Mouse (Mus musculus) heart, adult 11 months (tissue): ENCODE results near the gene Olfr521.
A peak's percentile ranks its signal among the peaks of the same experiment; 100 is the strongest.

Experiments used
- DNase-seq: peaks from one replicate; pipeline ENCODE4 v3.0.0; 2022

Gene Olfr521

DNA sequence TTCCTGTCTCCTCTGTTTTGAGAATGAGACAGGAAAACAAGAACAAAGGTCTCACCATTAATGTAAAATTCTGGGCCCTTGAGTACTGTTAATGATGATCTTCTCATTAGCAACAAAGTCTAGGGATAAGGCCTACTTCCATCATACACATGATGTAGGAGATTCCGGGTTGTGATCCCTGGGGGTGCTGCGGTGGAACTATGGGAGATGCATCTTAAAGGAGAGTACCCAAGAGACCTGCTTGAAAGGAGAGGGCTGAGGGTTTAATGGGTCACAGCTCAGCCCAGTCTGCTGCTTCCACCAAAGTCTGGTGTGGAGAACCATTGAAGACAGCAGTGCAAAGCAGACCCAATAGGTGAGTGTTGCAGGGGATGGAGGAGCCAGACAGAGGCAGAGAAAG lies at the start of gene Olfr521:
Olfr521 (plus strand) TSS at position 301 of the 400 bp plus-strand sequence.
- no peak for DNase-seq

DNA sequence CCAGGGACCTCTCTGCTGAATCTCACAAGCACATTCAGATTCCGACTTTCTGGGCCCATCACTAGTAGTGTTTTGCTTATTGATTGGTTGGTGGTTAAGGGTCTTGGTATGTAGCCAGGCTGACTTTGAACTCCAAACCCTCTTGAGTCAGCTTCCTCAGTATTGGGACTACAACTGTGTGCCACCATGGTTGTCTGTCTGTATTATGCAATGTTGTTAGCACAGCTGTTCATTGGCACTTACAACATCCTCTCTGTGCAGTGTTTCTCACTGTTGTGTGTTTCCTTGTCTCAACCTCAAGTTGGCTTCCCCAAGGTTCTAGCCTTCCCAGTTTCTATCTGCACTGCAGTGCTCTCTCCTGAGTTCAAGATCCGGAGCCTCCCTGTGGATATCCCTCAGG lies 46.8 kb upstream of the Olfr521 start:
- DNase-seq: no peak

DNA sequence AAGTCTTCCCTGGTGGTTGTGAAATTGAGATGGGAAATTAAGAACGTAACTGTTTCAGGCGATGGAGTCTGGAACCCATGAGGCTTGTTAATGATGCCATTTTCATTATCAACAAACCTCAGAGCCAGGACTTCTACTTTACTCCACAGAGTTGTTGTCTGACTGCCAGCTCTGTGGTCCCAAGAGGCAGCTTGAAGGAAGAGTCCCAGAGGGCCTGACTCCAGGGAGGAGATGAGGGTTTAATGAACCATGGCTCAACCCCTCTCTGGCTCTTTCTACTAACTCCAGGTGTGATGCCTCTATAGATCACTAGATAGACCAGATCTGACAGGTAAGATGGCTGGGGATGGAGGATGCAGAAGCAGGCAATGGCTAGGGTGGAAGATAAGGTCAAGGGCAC lies 33.3 kb upstream of the Olfr521 start, which contains the start of gene Olfr520:
Olfr520 (plus strand) TSS at position 301 of the 400 bp plus-strand sequence.
- peak; percentile 41 for DNase-seq

DNA sequence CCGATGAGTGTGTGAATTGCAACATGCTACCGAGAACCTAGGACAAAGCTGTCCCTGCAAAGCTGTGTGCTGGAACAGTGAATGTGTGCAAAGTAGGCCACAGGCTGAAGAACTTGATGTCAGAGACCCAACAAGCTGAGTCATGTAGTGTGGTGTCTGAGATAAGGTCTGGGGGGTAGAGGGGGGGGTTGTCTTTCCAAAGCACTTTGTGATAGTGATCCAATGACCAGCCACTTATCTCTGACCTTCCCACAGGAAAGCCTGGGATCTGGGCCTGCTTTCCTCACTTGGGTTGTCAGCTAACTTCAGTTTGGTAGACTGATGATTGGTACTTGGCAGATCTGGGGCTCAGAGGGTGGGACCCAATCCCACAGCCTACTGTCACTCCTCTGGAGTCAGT lies 28.7 kb upstream of the Olfr521 start:
- DNase-seq: peak; percentile 96

DNA sequence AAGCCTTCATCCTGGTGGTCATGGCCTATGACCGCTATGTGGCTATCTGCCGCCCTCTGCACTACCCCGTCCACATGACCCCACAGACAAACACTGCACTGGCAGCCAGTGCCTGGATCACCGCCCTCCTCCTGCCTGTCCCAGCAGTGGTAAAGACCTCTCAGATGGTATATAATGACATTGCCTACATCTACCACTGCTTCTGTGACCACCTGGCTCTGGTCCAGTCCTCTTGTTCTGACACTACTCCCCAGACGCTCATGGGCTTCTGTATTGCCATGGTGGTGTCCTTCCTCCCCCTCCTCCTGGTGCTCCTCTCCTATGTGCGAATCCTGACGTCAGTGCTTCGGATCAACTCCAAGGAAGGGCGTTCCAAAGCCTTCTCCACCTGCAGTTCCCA lies 27.8 kb upstream of the Olfr521 start:
- DNase-seq: peak; percentile 90

DNA sequence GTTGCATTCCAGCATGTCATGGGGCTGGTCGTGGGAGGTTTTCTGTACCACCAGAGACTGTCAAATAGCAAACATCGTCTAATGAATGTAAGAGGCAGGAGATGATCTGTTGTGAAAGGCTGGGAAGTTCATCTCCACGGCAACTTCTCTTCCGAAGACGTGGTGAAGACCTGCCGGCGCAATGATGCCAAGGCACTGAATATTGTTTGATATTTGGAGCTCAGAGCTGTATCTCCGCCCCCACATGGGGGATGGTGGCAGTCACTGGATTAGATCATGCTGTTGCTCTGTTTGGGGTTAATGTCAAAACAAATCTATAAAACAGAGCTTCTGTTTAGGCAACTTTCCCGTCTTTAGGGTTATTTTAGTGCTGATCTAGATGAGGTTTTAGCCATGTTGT lies 24.0 kb upstream of the Olfr521 start:
- DNase-seq: peak; percentile 64

DNA sequence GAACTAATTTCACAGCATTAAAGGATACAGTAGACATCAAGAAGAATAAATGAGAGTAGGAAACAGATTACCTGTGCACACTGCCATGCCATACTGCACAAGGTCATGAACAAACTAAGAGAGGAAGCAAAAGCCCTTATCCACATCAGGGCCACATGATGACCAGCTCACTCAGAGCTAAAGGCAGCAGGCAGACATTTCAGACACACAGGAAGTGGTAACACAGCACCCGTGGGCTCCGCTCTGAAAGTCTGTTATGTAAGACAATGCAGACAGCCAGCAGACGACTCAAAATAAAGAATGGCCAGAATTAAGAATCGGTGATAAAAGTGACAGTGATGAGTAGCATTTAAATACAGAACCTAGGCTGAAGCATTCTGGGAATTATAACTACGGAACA lies 18.1 kb downstream of the Olfr521 start:
- DNase-seq: peak; percentile 92

DNA sequence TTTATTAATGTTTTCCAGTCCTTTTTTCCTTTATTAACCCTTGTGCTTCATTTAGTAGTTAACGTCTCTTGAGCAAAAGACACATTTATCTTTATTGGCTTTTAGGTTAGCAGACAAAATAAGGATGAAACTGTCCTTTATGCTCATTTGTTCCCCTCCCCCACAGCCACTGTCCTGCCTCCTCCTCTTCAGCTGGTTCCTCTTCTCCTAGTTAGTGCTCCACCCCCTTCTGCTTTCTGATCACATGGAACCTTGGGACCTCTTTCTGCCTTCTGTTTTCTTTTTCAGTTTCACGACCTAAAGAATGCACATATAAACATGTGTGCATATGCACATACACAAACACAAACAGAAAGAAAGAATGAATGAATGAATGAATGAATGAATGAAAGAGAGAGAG lies 18.6 kb downstream of the Olfr521 start:
- peak; percentile 90 for DNase-seq

DNA sequence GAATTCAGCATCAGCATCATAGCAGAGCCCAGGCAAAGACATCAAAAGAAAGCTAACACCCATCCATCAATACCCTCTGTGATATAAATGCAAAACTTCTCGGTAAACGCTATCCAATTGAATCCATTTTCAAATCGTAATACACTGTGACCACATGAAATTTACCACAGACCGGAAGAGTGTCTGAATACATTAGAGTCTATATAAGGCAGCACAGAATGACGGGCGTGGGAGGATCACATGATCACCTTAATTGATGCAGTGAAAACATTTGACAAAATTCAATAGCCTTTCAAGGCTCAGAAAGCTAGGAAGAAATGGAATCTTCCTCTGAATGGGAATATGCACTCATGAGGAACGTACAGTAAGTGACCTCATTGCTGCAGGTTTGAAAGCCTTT lies 20.1 kb downstream of the Olfr521 start:
- DNase-seq: no peak

DNA sequence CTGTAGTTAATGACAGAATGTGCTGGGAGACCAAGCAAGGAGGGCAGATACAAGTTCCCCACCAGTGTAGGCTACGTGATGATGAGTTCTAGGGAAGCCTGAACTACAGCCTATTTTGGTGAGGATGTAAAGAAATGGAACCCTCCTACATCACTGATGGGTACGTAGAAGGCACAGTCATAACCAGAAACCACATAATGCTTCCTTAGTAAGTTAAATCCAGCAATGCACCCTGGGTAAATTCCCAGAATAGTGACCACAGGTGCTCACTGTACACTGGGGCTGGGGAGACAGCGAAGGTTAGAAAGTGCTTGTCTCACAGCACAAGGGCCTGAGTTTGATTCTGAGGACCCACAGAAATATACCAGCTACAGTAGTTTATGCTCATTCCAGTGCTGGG lies 22.2 kb downstream of the Olfr521 start:
- DNase-seq: peak; percentile 49

DNA sequence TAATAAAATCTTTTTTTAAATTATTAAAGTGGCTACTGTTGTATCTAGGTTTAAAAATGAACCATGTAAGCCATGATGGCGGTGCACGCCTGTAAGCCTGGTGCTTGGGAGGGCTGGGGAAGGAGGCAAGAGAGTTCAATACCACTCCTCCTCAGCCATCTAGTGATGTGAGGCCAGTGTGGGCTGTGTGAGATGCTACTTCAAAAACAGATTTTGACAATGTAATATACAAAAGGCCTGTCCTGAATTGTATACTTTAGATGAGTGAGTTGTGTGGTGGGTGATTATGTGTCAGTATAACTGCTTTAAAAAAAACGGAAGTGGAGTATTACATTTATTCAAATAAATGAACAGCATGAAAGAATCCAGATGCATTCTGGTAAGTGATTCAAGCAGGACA lies 23.5 kb downstream of the Olfr521 start:
- DNase-seq: no peak

DNA sequence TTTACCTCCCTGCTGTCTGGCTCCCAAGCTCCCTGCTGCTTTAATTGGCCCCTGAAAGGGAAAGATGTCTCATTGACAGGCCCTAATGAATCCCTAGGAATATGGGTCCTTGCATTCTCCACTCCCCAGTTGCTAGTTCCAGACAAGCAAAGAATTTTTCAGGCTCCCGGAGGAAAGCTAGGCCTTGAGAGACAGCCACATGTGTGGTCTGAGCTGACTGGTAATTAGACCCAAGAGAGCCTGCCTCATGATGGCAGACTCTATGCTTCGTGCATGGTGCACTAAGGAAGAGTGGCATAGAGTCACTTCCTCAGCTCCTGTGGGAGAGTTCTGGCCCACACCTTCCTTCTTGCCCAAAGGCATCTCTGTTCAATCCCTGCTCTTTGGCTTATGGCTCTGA lies 24.6 kb downstream of the Olfr521 start:
- DNase-seq: no peak

DNA sequence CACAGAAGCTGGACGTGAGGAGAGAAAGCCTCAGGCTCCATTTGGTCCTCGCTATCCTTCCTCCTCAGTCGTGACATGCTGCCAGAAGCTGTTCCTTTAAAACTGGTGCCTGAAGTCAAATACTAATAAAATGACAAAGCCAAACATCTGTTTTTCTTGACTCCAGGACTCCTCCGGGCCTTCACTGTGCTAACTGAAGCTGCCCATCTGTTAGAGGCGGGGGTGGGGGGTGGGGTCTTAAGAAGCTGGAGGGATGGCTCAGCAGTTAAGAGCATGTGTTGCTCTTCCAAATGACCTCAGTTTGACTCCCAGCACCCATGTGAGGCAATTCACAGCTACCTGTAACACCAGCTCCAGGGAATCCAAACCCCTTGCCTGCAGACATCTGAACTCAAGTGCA lies 25.3 kb downstream of the Olfr521 start:
- DNase-seq: peak; percentile 90

DNA sequence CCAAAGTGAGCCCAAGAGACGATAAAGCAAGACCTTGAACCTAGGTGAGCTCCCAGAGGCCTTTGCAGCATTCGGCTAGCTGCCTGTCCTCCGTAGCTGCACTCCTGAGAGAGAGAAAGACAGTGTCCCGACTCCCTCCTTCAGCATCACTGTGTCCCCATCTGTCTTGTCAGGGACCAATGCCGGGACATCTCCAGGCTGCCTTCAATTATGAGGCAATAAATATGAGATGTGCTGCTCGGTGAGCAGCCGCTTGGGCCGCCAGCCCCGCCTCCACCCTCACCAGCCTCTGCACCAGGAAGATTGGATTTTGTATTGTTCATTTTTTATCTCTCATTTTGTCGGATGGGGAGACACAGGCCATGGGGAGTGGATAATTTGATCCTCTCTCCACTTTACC lies 27.5 kb downstream of the Olfr521 start:
- DNase-seq: no peak

DNA sequence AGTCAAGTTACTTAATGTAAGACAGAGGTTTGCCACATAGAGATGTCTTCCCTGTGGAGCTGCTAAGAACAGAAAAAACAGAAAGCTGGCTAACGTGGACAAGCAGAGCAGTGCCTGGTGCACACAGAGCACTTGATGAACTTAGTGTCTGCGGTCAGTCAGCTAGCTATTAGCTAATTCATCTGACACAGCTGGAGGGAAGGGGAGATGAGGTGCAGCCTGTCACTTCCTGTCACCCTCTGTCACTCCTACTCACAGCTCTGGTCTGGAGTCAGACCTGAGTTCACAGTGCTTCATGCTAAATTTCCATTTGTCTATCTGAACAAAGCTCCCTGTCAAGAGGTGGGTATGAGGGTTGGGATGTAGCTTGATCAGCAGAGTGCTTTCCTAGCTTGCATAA lies 30.8 kb downstream of the Olfr521 start:
- peak; percentile 63 for DNase-seq

DNA sequence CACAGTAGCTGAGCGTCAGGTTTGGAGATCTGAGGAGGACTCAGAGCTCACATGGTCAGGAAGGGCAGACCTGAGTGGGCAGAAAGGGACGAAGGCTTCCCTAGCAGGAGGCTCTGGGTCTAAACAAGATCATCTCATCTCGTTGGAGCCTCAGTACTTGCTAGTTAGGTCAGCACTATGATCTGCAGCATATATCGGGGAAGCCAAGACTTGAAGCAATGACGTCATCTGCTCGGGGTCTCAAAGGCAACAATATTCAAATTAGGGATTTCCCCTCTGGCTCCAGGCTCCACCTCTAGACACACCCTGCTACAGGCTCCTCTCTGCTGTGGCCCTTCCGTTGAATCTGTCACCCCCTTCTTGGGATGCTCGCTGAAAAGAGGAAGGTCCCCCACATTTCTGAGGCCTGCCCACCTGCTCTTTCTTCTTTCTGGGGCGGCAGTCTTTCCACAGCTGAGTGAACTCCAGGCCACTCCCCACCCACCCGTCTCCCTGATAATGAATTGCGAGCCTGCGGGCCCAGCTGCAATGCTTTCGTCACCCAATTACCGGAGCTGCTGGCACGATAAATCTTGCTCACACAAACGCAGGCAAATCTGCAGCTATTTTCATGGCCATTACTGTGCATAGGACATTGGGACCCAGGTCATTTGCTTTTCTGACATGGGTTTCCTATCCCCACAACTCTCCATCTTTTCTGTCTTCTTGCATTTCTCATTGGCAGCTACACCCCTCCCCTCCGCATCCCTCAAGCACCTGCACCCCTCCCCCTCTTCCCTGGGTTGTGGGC lies 32.1 kb downstream of the Olfr521 start:
- DNase-seq: peak; percentile 92

DNA sequence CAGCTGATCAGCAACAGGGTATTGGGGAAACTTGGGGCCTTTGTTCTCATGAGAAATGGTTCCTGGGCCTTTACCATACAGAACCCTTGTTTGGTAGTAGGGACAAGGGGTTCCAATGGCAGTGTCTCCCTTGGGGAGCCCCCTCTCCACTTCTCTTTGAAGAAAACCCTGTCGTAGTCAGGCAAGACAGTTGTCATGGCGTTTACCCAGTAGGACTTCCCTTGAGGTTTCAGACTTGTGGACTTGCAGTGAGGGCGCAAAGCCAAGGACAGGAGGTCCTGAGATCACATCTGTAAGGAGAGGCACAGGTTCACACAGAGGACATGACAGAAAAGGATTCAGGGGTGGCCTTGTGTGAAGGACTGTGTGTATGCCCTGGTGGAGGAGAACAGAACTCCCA lies 33.2 kb downstream of the Olfr521 start:
- peak; percentile 89 for DNase-seq

DNA sequence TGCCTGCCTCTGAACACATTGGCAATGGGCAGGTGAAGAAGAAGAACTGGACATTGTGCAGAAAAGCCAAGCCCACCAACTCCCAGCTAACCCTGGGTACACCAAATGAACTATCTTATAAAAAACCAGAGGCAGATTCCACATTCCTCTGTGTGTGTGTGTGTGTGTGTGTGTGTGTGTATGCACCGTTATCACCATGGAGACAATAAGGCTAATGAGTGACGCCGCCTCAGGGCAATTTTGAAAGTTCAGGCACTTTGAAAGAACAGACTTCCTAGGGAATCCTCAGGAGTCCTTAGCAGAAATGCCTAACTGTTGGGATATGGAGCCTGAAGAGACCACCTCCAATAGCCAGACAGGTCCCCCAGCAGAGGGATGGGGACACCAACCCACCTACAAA lies 34.0 kb downstream of the Olfr521 start:
- peak; percentile 55 for DNase-seq

DNA sequence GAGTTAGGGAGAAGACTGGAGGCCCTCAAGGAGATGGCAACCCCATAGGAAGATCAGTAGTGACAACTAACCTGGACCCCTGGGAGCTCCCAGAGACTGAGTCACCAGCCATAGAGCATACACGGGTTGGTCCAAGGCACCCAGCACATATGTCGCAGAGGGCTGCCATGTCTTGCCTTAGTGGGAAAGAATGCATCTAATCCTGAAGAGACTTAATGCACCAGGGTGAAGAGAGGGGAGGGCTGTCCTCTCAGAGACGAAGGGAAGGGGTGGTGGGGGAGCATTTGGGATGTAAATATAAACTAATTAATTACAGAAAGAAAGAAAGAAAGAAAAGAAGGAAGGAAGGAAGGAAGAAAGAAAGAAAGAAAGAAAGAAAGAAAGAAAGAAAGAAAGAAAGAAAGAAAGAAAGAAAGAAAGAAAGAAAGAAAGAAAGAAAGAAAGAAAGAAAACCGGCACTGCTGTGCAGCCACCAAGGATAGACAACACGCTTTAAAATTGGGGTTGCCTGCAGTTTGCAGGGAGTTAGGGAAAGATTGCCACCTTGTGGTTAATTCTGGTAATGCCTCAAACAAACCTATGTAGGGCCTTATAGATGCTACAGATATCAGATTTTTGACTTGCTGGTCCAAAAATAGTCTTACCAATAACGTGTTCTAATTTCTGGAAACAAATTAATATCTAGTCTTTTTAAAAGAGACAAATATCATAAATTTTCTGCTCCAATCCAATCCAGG lies 34.8 kb downstream of the Olfr521 start:
- DNase-seq: peak; percentile 92

DNA sequence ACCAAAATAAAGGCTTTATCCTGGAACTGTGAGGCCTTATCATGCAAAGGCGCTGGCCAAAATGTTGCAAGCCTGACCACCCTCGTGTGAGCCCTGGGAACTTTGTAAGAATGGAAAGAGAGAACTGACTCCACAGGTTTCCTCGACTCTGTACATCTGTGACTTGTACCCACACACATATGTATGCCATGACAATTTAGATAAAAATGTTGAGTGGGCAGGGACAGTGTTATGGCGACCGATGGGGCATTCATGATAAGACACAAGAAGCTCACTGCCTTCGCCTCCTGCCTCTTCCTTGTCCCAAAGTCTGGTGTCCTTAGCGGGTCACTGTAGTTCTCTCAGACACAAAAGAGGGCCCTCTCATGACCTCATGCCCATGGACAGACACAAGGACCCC lies 35.8 kb downstream of the Olfr521 start:
- peak; percentile 61 for DNase-seq

DNA sequence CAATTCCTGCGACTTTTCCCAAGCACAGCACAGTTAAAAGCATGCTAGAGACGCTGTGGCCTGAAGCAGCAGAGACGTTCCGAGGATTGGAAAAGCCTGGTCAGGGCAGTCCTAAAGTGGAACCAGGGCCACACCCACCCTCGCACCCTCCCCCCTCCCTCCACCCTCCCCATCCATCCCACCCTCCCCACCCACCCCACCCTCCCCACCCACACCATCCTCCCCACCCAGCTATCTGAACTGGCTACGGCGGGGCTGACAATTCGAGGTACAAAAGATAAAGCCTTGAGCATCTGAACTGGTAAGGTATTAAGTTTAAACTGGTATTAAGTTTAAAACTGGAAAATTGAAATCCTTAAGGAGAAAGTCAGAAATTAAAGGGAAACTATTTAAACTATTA lies 40.2 kb downstream of the Olfr521 start:
- DNase-seq: peak; percentile 71

DNA sequence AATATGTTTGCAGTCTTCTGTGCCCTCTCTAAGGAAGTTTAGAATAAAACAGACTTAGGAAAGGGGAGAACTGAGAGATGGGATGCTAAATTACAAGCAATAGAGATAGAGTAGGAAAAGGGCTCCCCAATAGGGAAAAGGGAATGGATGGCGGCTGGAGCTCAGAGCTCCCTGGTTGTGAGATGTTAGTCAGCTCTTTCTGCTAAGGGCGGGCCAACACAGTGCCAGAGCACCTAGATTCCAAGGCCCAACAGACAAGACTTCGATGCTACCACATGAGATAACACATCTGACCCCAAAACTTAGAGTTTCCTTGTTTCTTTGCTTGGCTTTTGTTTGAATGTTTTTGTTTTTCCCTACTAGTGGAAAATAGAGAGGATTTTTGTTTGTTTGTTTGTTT lies 40.7 kb downstream of the Olfr521 start:
- DNase-seq: peak; percentile 49

DNA sequence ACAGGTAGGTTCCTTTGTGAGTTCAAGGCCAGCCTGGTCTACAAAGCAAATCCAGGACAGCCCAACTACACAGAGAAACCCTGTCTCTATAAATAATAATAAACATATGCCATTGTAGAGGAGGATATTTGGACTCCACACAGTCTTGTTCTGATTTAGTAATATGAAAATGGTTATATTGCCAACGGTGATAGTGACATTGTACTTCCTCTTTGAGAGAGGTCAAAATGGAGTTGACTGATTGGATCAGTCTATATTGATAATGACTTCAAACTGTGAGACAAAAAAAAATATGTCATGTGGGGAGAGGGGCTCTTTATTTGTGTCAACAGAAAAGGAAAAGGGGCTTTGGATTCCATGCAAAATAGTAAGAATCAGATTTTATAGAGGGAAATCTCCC lies 42.0 kb downstream of the Olfr521 start:
- peak; percentile 16 for DNase-seq

DNA sequence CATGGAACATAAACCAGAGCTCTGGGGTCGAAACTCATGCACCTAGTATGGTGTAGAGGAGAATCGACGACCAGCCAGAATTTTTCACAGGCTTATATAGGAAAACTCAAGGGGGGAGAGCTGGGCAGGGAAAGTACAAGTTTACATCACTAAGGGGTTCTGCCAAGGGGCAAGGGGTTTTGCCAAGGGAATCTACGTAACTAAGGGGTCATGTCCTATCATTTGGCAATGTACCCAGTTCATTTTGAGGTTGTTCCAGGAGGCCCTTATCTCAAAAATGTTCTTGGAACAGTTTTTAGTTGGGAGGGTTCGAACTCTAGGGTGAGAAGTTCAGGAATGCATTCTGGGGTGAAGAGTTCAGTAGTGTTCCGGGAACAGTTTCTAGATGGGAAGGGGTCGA lies 43.7 kb downstream of the Olfr521 start:
- DNase-seq: peak; percentile 87
